13 mouse cellular contexts compared by ENCODE assay signal in the genomic region with DNA sequence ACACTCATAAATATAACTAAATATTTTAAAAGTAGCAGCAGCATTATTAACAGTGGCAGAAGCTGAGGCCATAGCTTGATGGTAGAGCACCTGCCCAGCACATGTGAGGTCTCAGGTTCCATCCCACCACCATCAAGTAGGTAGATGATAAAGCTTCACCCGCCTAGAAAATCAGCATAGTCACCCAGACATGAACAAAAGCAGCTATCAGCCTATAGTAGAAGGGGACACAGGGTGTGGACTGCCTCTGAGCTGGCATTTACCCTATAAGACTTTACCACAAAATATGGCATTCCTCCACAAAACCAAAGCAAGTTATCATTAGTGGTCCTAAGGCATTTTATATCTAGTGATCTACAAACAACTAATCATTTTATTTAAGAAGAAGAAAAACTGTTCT. TPM values are rescaled to one million over a fixed set of nuclear protein-coding genes. Genes with fewer than 3 reads are reported as not detected.
DNase-seq lines count a peak whose midpoint lies in the region; ATAC-seq and TF ChIP-seq lines count a peak whose summit lies in the region.
"Had no signal": no experiment of that assay in that cellular context is flagged by ENCODE, and none has a peak within 500 bp of the region (broad histone marks: within the 10 kb centered on the region; RNA-seq: fewer than 3 reads in every experiment).

No protein-coding gene starts in this region.

- no peaks in the 10 kb centered on the region for H3K27me3 ChIP-seq in kidney, adult 2 months (replicated peaks; ENCODE audit: control insufficient read depth, insufficient read depth, low read length)
- no peaks in the 10 kb centered on the region for H3K27me3 ChIP-seq in lung, postnatal 0 days (replicated peaks; ENCODE audit: insufficient read depth, low read length)
- no peaks in the 10 kb centered on the region for H3K27me3 ChIP-seq in small intestine, adult 2 months (ENCODE audit: control insufficient read depth, insufficient read depth, low read length)

- peak overlapping the region; percentile 25 for H3K4me3 ChIP-seq in gastrocnemius, adult 2 months
- no peak overlapping the region for H3K4me3 ChIP-seq in kidney, adult 2 months (ENCODE audit: insufficient read depth, low read depth, low read length)
- no peak overlapping the region for H3K4me3 ChIP-seq in lung, postnatal 0 days (ENCODE audit: low read depth, low read length)
- no peak overlapping the region for H3K4me3 ChIP-seq in lung, adult 2 months (replicated peaks; ENCODE audit: extremely low read depth, low read depth, low read length)
- no peak overlapping the region for H3K4me3 ChIP-seq in small intestine, adult 2 months (ENCODE audit: low read depth, low read length)

- peaks cover 16% of the 10 kb centered on the region for H3K4me1 ChIP-seq in kidney, adult 2 months (ENCODE audit: control insufficient read depth, insufficient read depth, low read length)
- H3K4me1 ChIP-seq in lung, postnatal 0 days (ENCODE audit: insufficient read depth, low read depth, low read length) = peaks cover 40% of the 10 kb centered on the region
- H3K4me1 ChIP-seq in lung, adult 2 months (ENCODE audit: control insufficient read depth, insufficient read depth, low read length) = peaks cover 35% of the 10 kb centered on the region
- no peaks in the 10 kb centered on the region for H3K4me1 ChIP-seq in small intestine, adult 2 months (ENCODE audit: control insufficient read depth, insufficient read depth, insufficient read length, low read length)

- ATAC-seq in lung, postnatal 0 days = no peak

- no peaks in the 10 kb centered on the region for H3K9me3 ChIP-seq in lung, postnatal 0 days (ENCODE audit: low read length)

- intact Hi-C loops in gastrocnemius, adult 2 months (cut with DNase I) = no loop called here

- no peak overlapping the region for H3K9ac ChIP-seq in lung, postnatal 0 days (replicated peaks; ENCODE audit: low read depth)

- no peak overlapping the region for H3K4me2 ChIP-seq in lung, postnatal 0 days (replicated peaks; ENCODE audit: low read depth, low read length)

- DNase-seq in gastrocnemius, adult 2 months = no peak
- DNase-seq in gastrocnemius, adult 18-20 months (ENCODE audit: low spot score) = no peak
- DNase-seq in kidney, adult 2 months = no peak
- no peak for DNase-seq in kidney, postnatal 25 days
- DNase-seq in lung, postnatal 0 days (ENCODE audit: low spot score) = no peak
- no peak for DNase-seq in lung, adult 2 months
- no peak for DNase-seq in frontal cortex, postnatal 36 days (ENCODE audit: low spot score in 2 of 2)
- DNase-seq: right cerebral cortex, postnatal 4 days had no signal

- TF ChIP-seq CTCF in gastrocnemius, adult 2 months (IDR thresholded peaks at IDR 0.05) = no peak
- no peak for TF ChIP-seq CTCF in kidney, adult 2 months (conservative IDR thresholded peaks at IDR 0.05; ENCODE audit: insufficient read depth, insufficient read length, low read depth, low read length)
- no peak for TF ChIP-seq CTCF in lung, postnatal 0 days (IDR thresholded peaks at IDR 0.05)
- no peak for TF ChIP-seq CTCF in lung, adult 2 months (IDR thresholded peaks at IDR 0.05; ENCODE audit: insufficient read depth, low read length)
- no peak for TF ChIP-seq CTCF in small intestine, adult 2 months (IDR thresholded peaks at IDR 0.05; ENCODE audit: extremely low read depth, insufficient read length, insufficient replicate concordance, low read depth, low read length)

- H3K36me3 ChIP-seq in kidney, adult 2 months (ENCODE audit: control insufficient read depth, insufficient read depth, low read length) = no peaks in the 10 kb centered on the region
- H3K36me3 ChIP-seq in lung, postnatal 0 days (ENCODE audit: insufficient read depth, low read length) = 0 out of 2 replicates have a peak, but pooled peaks cover 3% of the 10 kb centered on the region
- H3K36me3 ChIP-seq in small intestine, adult 2 months (ENCODE audit: control insufficient read depth, insufficient read depth, low read length) = no peaks in the 10 kb centered on the region

- no peak for TF ChIP-seq EP300 in lung, postnatal 0 days (IDR thresholded peaks at IDR 0.05)

- 88% methylated on average over 1 of the region's 1 CpGs for WGBS in kidney, adult 2 months
- WGBS in lung, postnatal 0 days = 74% methylated on average over 1 of the region's 1 CpGs
- 68% methylated on average over 1 of the region's 1 CpGs for WGBS in lung, adult 2 months
- 86% methylated on average over 1 of the region's 1 CpGs for WGBS in small intestine, adult 2 months

- TF ChIP-seq POLR2A in kidney, adult 2 months (IDR thresholded peaks at IDR 0.05; ENCODE audit: low read depth, low read length) = no peak
- no peak for TF ChIP-seq POLR2A in lung, adult 2 months (IDR thresholded peaks at IDR 0.05; ENCODE audit: borderline replicate concordance, extremely low read depth, low read depth, low read length)
- TF ChIP-seq POLR2A in small intestine, adult 2 months (IDR thresholded peaks at IDR 0.05; ENCODE audit: low read depth, low read length) = no peak

- H3K27ac ChIP-seq in gastrocnemius, adult 2 months = peak overlapping the region; percentile 99
- peak overlapping the region; percentile 89 for H3K27ac ChIP-seq in kidney, adult 2 months (ENCODE audit: insufficient read depth, low read depth, low read length)
- peak overlapping the region; percentile 55 for H3K27ac ChIP-seq in lung, postnatal 0 days (ENCODE audit: low read length)
- H3K27ac ChIP-seq in small intestine, adult 2 months (ENCODE audit: insufficient read depth, low read depth, low read length) = peak overlapping the region; percentile 31; the same call in 1 of the 2 replicates

RNA-seq across cellular contexts. Expression of gene 4931406P16Rik, which starts 10.7 kb away (rescaled TPM):
- 10 to 100 TPM; 36.6 to 51.9 TPM for total RNA-seq in gastrocnemius, adult 2 months (2021)
- total RNA-seq in gastrocnemius, adult 18-20 months (2021) = 10 to 100 TPM; 40.5 to 64.1 TPM
- 24.6 and 27.0 TPM in 2 replicates for polyA plus RNA-seq in kidney, adult 2 months (2012; rRNA removed)
- 54.6 and 57.3 TPM in 2 replicates for polyA plus RNA-seq in lung, postnatal 0 days (2015; fragmentation: Nextera tagmentation; extraction: Ambion mirVana)
- 80.0 and 91.4 TPM in 2 replicates for polyA plus RNA-seq in lung, adult 2 months (2012; rRNA removed)
- 7.5 and 15.8 TPM in 2 replicates for polyA plus RNA-seq in small intestine, adult 2 months (2012; rRNA removed)

RNA-seq across cellular contexts. Expression of gene Gm6096, which starts 51.8 kb away (rescaled TPM):
- total RNA-seq in gastrocnemius, adult 2 months (2021) = not detected
- not detected for total RNA-seq in gastrocnemius, adult 18-20 months (2021)
- polyA plus RNA-seq in kidney, adult 2 months (2012; rRNA removed) = not detected in 2 replicates
- not detected in 2 replicates for polyA plus RNA-seq in lung, postnatal 0 days (2015; fragmentation: Nextera tagmentation; extraction: Ambion mirVana)
- not detected in 2 replicates for polyA plus RNA-seq in lung, adult 2 months (2012; rRNA removed)
- not detected in 2 replicates for polyA plus RNA-seq in small intestine, adult 2 months (2012; rRNA removed)
- total RNA-seq: adrenal gland, postnatal 10 days; hematopoietic stem cell, adult 5-6 weeks; left cerebral cortex, postnatal 10 days; monocyte, adult 5-6 weeks had no signal

Comparison
In these comparisons a context has a peak if more than half of its experiments do, and no peak if none do; other contexts are left out.
1. H3K27ac ChIP-seq: peak in every context shown above with its lines; median percentile 99 in gastrocnemius, adult 2 months; 89 in kidney, adult 2 months; 55 in lung, postnatal 0 days; 31 in small intestine, adult 2 months.